Mouse (Mus musculus) spleen, adult 2 months (tissue): Measurements from ENCODE around the gene Pou2f2.

ENCODE experiments used
- CTCF ChIP-seq: fragments of 200-500 bp; IDR thresholded peaks from 2 replicates; pipeline ENCODE4 v1.5.1; 2011; ENCODE audit warnings: mild to moderate bottlenecking, inconsistent platforms; ENCODE audit not compliant: insufficient read depth, insufficient read length, insufficient replicate concordance; ENCODE audit errors: extremely low read depth
- POLR2A ChIP-seq: fragments of 200-500 bp; IDR thresholded peaks from 2 replicates; pipeline ENCODE4 v1.6.1; 2011; ENCODE audit warnings: low read depth, low read length, inconsistent platforms

DNA sequence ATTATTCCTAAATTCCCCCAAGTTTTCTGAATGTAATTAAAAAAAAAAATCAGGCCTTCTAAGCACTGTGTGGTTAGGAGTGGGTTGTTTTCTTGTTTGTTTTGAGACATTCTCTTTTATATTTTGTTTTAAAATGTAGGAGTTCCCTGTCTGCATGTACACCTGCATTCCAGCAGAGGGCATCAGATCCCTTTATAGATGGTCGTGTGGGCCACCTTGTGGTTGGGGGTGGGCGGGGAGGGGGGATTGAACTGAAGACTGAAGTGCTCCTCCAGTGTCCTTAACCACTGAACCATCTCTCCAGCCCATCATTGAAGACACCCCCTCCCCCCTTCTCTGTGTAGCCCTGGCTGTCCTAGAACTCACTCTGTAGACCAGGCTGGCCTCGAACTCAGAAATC lies 92.9 kb downstream of the Pou2f2 start:
- TF ChIP-seq POLR2A, result no peak
- peak; percentile 24; the same call in 1 of the 2 replicates for TF ChIP-seq CTCF
